Mouse (Mus musculus) heart, adult 2 months (tissue): ENCODE results near the gene Avp.

Experiments
- CTCF ChIP-seq: fragments of 200-600 bp; IDR thresholded peaks from 2 replicates; pipeline ENCODE4 v1.8.1; 2022; ENCODE audit warnings: antibody characterized with exemption, mild to moderate bottlenecking, moderate library complexity
- POLR2A ChIP-seq: fragments of 200-500 bp; IDR thresholded peaks from 2 replicates; pipeline ENCODE4 v1.6.1; 2011; ENCODE audit warnings: mild to moderate bottlenecking, low read depth, low read length, control low read depth; ENCODE audit not compliant: insufficient read depth

DNA sequence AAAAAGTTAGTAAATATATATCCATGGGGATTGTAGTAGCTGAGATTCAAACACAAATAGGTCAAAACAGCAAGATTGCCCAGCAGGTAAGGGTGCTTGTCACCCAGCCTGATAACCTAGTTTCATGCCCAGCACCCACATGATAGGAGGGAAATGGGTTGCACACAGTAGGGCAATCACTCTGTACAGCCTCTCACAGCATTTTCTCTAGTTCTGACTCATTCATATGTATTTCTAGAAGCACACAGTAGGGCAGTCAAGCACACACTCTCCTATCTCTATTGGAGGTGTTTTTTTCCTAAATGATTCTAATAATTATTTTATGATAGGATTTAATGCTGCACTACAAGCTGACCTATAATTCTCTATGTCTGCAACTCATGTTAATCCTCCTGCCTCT, 12.4 kb downstream of the Avp start:
- TF ChIP-seq CTCF (no peak), POLR2A (no peak)
